Mouse (Mus musculus) CH12.LX (cell line): ENCODE measurements at regions not wholly inside any gene's neighbourhood (a gene's known extent, or its start where the extent isn't known, plus 50 kb on each side); places are given as distances from the start of the nearest gene placed in this dataset.

Source experiments
- DNase-seq: peaks from one replicate; pipeline ENCODE4 v3.0.0-alpha.2; 2013; ENCODE audit errors: extremely low read depth
- H3K27ac ChIP-seq: 2 replicates; pipeline ENCODE4 v1.5.1; 2012; ENCODE audit warnings: low read depth, mild to moderate bottlenecking, control low read depth, moderate library complexity; ENCODE audit not compliant: insufficient read depth
- H3K27me3 ChIP-seq: replicated peaks from 2 replicates; pipeline ENCODE3; 2012; ENCODE audit warnings: inconsistent platforms
- H3K36me3 ChIP-seq, 2 experiments: replicated peaks in 1 of 2; 2 replicates each; pipeline versions ENCODE3 to v1.6.1; 2012; ENCODE audit warnings: inconsistent platforms in 1 of 2, low read length in 1 of 2, mild to moderate bottlenecking in 1 of 2, mixed read lengths in 1 of 2, moderate library complexity in 1 of 2; ENCODE audit not compliant: control insufficient read depth in 1 of 2, insufficient read depth in 1 of 2
- H3K4me1 ChIP-seq, 2 experiments: 2 replicates each; pipeline ENCODE4 v1.6.1; 2012; ENCODE audit warnings: inconsistent platforms in 1 of 2, moderate library complexity in 1 of 2; ENCODE audit not compliant: insufficient read depth in 2 of 2, control insufficient read depth in 1 of 2
- H3K4me2 ChIP-seq: 2 replicates; pipeline ENCODE4 v1.6.1; 2012; ENCODE audit warnings: low read depth, mild to moderate bottlenecking, control low read depth; ENCODE audit not compliant: poor library complexity, insufficient read depth, severe bottlenecking
- H3K4me3 ChIP-seq, 3 experiments: fragments of 150-350 bp in 1 of 3; sonication (generic) in 1 of 3; replicated peaks in 1 of 3; 2 replicates each; pipeline versions ENCODE3 to v1.5.1; 2011 to 2012; ENCODE audit warnings: low read depth in 2 of 3, low read length in 2 of 3, mild to moderate bottlenecking in 2 of 3, moderate library complexity in 2 of 3, control low read depth in 1 of 3, improper control_type of control experiment in 1 of 3, inconsistent platforms in 1 of 3, mixed read lengths in 1 of 3; ENCODE audit not compliant: poor library complexity in 1 of 3
- H3K79me2 ChIP-seq: replicated peaks from 2 replicates; pipeline ENCODE4 v1.6.1; 2012; ENCODE audit warnings: mild to moderate bottlenecking, moderate library complexity; ENCODE audit not compliant: control insufficient read depth, poor library complexity, insufficient read depth, severe bottlenecking; ENCODE audit errors: extremely low read depth
- H3K9ac ChIP-seq: 2 replicates; pipeline ENCODE4 v1.6.1; 2012; ENCODE audit warnings: low read depth, mild to moderate bottlenecking, control low read depth, moderate library complexity; ENCODE audit not compliant: insufficient read depth
- H3K9me3 ChIP-seq: replicated peaks from 2 replicates; pipeline ENCODE3; 2012; ENCODE audit warnings: low read length, inconsistent platforms, mixed read lengths
- BHLHE40 ChIP-seq: IDR thresholded peaks from 2 replicates; pipeline ENCODE4 v1.6.1; 2011; ENCODE audit warnings: mild to moderate bottlenecking, low read depth, low read length, improper control_type of control experiment
- CHD1 ChIP-seq: IDR thresholded peaks from 2 replicates; pipeline ENCODE4 v1.6.1; 2012; ENCODE audit warnings: low read depth, low read length, improper control_type of control experiment, inconsistent platforms
- CTCF ChIP-seq, 2 experiments: IDR thresholded peaks in 1 of 2; conservative IDR thresholded peaks in 1 of 2; 2 replicates each; pipeline ENCODE4 v1.5.1; 2011 to 2012; ENCODE audit warnings: low read depth in 2 of 2, low read length in 2 of 2, improper control_type of control experiment in 1 of 2, inconsistent platforms in 1 of 2, mild to moderate bottlenecking in 1 of 2, moderate library complexity in 1 of 2
- E2F4 ChIP-seq: IDR thresholded peaks from 2 replicates; pipeline ENCODE4 v1.6.1; 2011; ENCODE audit warnings: low read depth, low read length, improper control_type of control experiment; ENCODE audit not compliant: insufficient replicate concordance
- ELF1 ChIP-seq: IDR thresholded peaks from 2 replicates; pipeline ENCODE4 v1.6.1; 2014; ENCODE audit warnings: low read depth, mild to moderate bottlenecking, inconsistent platforms, low read length, improper control_type of control experiment
- ETS1 ChIP-seq: conservative IDR thresholded peaks from 2 replicates; pipeline ENCODE4 v1.6.1; 2012; ENCODE audit warnings: low read depth, mild to moderate bottlenecking, inconsistent platforms, low read length, improper control_type of control experiment, moderate library complexity
- HCFC1 ChIP-seq: IDR thresholded peaks from 2 replicates; pipeline ENCODE4 v1.6.1; 2012; ENCODE audit warnings: low read depth, mild to moderate bottlenecking, inconsistent platforms, low read length, improper control_type of control experiment
- IRF4 ChIP-seq: IDR thresholded peaks from 2 replicates; pipeline ENCODE4 v1.6.1; 2014; ENCODE audit warnings: low read depth, mild to moderate bottlenecking, inconsistent platforms, low read length, improper control_type of control experiment
- JUND ChIP-seq: conservative IDR thresholded peaks from 2 replicates; pipeline ENCODE4 v1.6.1; 2011; ENCODE audit warnings: low read depth, low read length, improper control_type of control experiment
- KAT2A ChIP-seq: IDR thresholded peaks from 2 replicates; pipeline ENCODE4 v1.6.1; 2012; ENCODE audit warnings: low read length, improper control_type of control experiment, inconsistent platforms; ENCODE audit not compliant: insufficient replicate concordance
- MAX ChIP-seq: IDR thresholded peaks from 2 replicates; pipeline ENCODE4 v1.6.1; 2011; ENCODE audit warnings: low read length, improper control_type of control experiment
- MAZ ChIP-seq: IDR thresholded peaks from 2 replicates; pipeline ENCODE4 v1.6.1; 2012; ENCODE audit warnings: low read depth, mild to moderate bottlenecking, inconsistent platforms, low read length, improper control_type of control experiment, moderate library complexity
- MEF2A ChIP-seq: IDR thresholded peaks from 2 replicates; pipeline ENCODE4 v1.6.1; 2014; ENCODE audit warnings: low read depth, mild to moderate bottlenecking, inconsistent platforms, low read length, improper control_type of control experiment, borderline replicate concordance
- MXI1 ChIP-seq: IDR thresholded peaks from 2 replicates; pipeline ENCODE4 v1.6.1; 2011; ENCODE audit warnings: mild to moderate bottlenecking, low read depth, low read length, improper control_type of control experiment
- MYC ChIP-seq: IDR thresholded peaks from 2 replicates; pipeline ENCODE4 v1.6.1; 2011; ENCODE audit warnings: low read depth, mild to moderate bottlenecking, improper control_type of control experiment, low read length
- NELFE ChIP-seq: IDR thresholded peaks from 2 replicates; pipeline ENCODE4 v1.6.1; 2011; ENCODE audit warnings: low read depth, low read length, improper control_type of control experiment
- PAX5 ChIP-seq: IDR thresholded peaks from 2 replicates; pipeline ENCODE4 v1.6.1; 2012; ENCODE audit warnings: low read length, inconsistent platforms, mixed read lengths
- POLR2AphosphoS2 ChIP-seq: IDR thresholded peaks from 2 replicates; pipeline ENCODE4 v1.6.1; 2011; ENCODE audit warnings: low read depth, low read length, improper control_type of control experiment
- RAD21 ChIP-seq: IDR thresholded peaks from 2 replicates; pipeline ENCODE4 v1.6.1; 2011; ENCODE audit warnings: low read depth, mild to moderate bottlenecking, low read length, improper control_type of control experiment, moderate library complexity
- RCOR1 ChIP-seq: conservative IDR thresholded peaks from 2 replicates; pipeline ENCODE4 v1.6.1; 2012; ENCODE audit warnings: low read depth, mild to moderate bottlenecking, inconsistent platforms, low read length, improper control_type of control experiment
- SIN3A ChIP-seq: IDR thresholded peaks from 2 replicates; pipeline ENCODE4 v1.6.1; 2012; ENCODE audit warnings: low read length, improper control_type of control experiment, inconsistent platforms
- SMC3 ChIP-seq: IDR thresholded peaks from 2 replicates; pipeline ENCODE4 v1.6.1; 2011; ENCODE audit warnings: low read depth, low read length, improper control_type of control experiment
- TBP ChIP-seq: conservative IDR thresholded peaks from 2 replicates; pipeline ENCODE4 v1.6.1; 2011; ENCODE audit warnings: low read depth, low read length, improper control_type of control experiment
- TCF12 ChIP-seq: IDR thresholded peaks from 2 replicates; pipeline ENCODE4 v1.6.1; 2014; ENCODE audit warnings: low read depth, mild to moderate bottlenecking, inconsistent platforms, low read length, improper control_type of control experiment
- UBTF ChIP-seq: IDR thresholded peaks from 2 replicates; pipeline ENCODE4 v1.6.1; 2012; ENCODE audit warnings: low read depth, mild to moderate bottlenecking, inconsistent platforms, low read length, improper control_type of control experiment, moderate library complexity
- USF2 ChIP-seq: conservative IDR thresholded peaks from 2 replicates; pipeline ENCODE4 v1.6.1; 2011; ENCODE audit warnings: low read depth, low read length, improper control_type of control experiment
- ZKSCAN1 ChIP-seq: IDR thresholded peaks from 2 replicates; pipeline ENCODE4 v1.6.1; 2012; ENCODE audit warnings: low read depth, inconsistent platforms, low read length, improper control_type of control experiment, borderline replicate concordance
- ZMIZ1 ChIP-seq: IDR thresholded peaks from 2 replicates; pipeline ENCODE4 v1.6.1; 2012; ENCODE audit warnings: low read depth, mild to moderate bottlenecking, inconsistent platforms, low read length, improper control_type of control experiment
- ZNF384 ChIP-seq: IDR thresholded peaks from 2 replicates; pipeline ENCODE4 v1.6.1; 2012; ENCODE audit warnings: low read depth, low read length, improper control_type of control experiment, inconsistent platforms
- dilution Hi-C: fragments of 300-500 bp; cut with MboI; formaldehyde crosslinking; loops from 2 replicates; pipeline ENCODE4 v1.14.3; 2020; ENCODE audit warnings: low sequenced_read_pairs; ENCODE audit not compliant: extremely low pct_unique_long_range_greater_than_20kb, extremely low pct_ligation_motif_present
- in situ Hi-C: fragments of 300-500 bp; cut with MboI; formaldehyde crosslinking; loops from 3 replicates; pipeline ENCODE4 v1.14.3; 2019; ENCODE audit warnings: low sequenced_read_pairs, low pct_ligation_motif_present, low pct_unique_long_range_greater_than_20kb, mixed read lengths

DNA sequence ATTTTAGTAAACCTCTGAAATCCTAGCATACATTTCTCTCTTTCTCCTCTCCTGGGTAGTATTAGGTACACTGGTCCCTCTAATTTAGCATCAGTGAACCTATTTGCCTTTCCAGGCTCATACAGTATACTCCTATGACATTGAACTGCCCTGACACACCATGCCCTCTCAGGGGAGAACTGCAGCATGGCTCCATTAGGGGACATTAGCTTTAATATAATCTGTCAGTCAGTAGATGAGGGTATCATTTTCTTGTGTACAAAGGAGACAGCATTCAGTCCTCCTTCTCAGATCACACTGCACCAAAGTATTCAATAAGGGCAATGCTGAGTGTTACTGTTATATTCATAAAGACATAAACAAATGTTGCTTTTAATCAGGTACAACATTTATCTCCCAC is 278.8 kb upstream of the Ngly1 start:
- Histone ChIP-seq H3K79me2 (no peaks in the 10 kb centered on the region), H3K27me3 (no peaks in the 10 kb centered on the region), H3K9me3 (no peaks in the 10 kb centered on the region), H3K4me1 (no peaks in the 10 kb centered on the region), H3K4me3 (no peak overlapping the region), H3K27ac (no peak overlapping the region), H3K36me3 (no peaks in the 10 kb centered on the region), H3K4me2 (no peak overlapping the region), H3K9ac (no peak overlapping the region)
- in situ Hi-C loops: no loop called here
- DNase-seq: no peak
- dilution Hi-C loops: no loop called here
- TF ChIP-seq UBTF (no peak), SIN3A (no peak), E2F4 (no peak), TBP (no peak), HCFC1 (no peak), KAT2A (no peak), PAX5 (no peak), SMC3 (no peak), CTCF (conservative IDR thresholded peaks at IDR 0.05 in 1 of 2, IDR thresholded peaks at IDR 0.05 in 1 of 2; ENCODE audit: low read depth in 2 of 2, low read length in 2 of 2) (no peak), MXI1 (no peak), ETS1 (no peak), RAD21 (no peak), ZNF384 (no peak), JUND (no peak), TCF12 (no peak), BHLHE40 (no peak), ZMIZ1 (no peak)

DNA sequence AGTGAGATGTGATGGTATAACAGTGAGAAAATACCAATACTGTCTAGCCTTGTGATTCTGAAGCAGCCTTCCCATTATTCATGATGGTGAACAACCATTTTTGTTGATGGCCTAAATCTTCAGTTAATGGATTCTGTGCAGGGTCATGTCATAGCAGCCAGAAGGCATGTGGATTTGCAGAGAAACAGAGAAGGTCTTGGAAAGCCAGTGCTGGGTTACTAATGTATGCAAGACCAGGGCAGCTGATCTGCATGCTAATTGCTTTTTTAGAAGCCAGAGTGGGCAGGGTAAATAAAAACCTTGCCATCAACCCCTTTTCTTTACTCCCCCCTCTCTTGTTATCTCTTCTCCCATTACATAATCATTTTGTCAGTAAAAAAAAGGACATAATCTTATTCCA is 278.3 kb upstream of the Ngly1 start:
- Histone ChIP-seq H3K27ac (no peak overlapping the region), H3K4me2 (no peak overlapping the region), H3K79me2 (no peaks in the 10 kb centered on the region), H3K4me1 (no peaks in the 10 kb centered on the region), H3K36me3 (no peaks in the 10 kb centered on the region), H3K4me3 (no peak overlapping the region), H3K9ac (no peak overlapping the region), H3K9me3 (no peaks in the 10 kb centered on the region), H3K27me3 (no peaks in the 10 kb centered on the region)
- dilution Hi-C loops: no loop called here
- TF ChIP-seq MAZ (no peak), MAX (no peak), BHLHE40 (no peak), ELF1 (no peak), ETS1 (no peak), MXI1 (no peak), USF2 (no peak), MEF2A (no peak), ZMIZ1 (no peak), JUND (no peak), POLR2AphosphoS2 (no peak), NELFE (no peak), MYC (no peak), IRF4 (no peak), ZKSCAN1 (no peak), RCOR1 (no peak), CTCF (conservative IDR thresholded peaks at IDR 0.05 in 1 of 2, IDR thresholded peaks at IDR 0.05 in 1 of 2; ENCODE audit: low read depth in 2 of 2, low read length in 2 of 2) (no peak), CHD1 (no peak), RAD21 (no peak)
- DNase-seq: no peak
- in situ Hi-C loops: no loop called here
